Mouse (Mus musculus) intestine, embryonic 14.5 days (tissue): ENCODE measurements around the gene Abca4. TPM values are rescaled to one million over a fixed set of nuclear protein-coding genes. Genes with fewer than 3 reads are reported as not detected.

Experiments
- ATAC-seq: fragments of 200-750 bp; cut with Nextera tagmentation; replicated peaks from 2 replicates; pipeline ENCODE4 v1.8.0; 2017; ENCODE audit warnings: low read depth, moderate number of reproducible peaks, moderate TSS enrichment, moderate library complexity; ENCODE audit not compliant: low FRiP score, low TSS enrichment
- DNase-seq: peaks from one replicate; pipeline ENCODE4 v3.0.0-alpha.2; 2018; ENCODE audit warnings: low spot score
- H3K27ac ChIP-seq: fragments of 300-500 bp; sonication (generic); 2 replicates; pipeline ENCODE4 v1.5.1; 2014; ENCODE audit warnings: low read depth, mild to moderate bottlenecking, control low read depth
- H3K27me3 ChIP-seq: fragments of 300-500 bp; sonication (generic); replicated peaks from 2 replicates; pipeline ENCODE4 v1.6.1; 2014; ENCODE audit warnings: low read length, control low read depth; ENCODE audit not compliant: control insufficient read depth, insufficient read depth
- H3K36me3 ChIP-seq: fragments of 300-500 bp; sonication (generic); 2 replicates; pipeline ENCODE4 v1.6.1; 2014; ENCODE audit warnings: low read length, control low read depth; ENCODE audit not compliant: control insufficient read depth, insufficient read depth
- H3K4me1 ChIP-seq: fragments of 300-500 bp; sonication (generic); replicated peaks from 2 replicates; pipeline ENCODE4 v1.6.1; 2014; ENCODE audit warnings: low read length, control low read depth, mixed read lengths; ENCODE audit not compliant: control insufficient read depth, insufficient read depth
- H3K4me2 ChIP-seq: fragments of 300-500 bp; sonication (generic); 2 replicates; pipeline ENCODE4 v1.6.1; 2014; ENCODE audit warnings: low read length
- H3K4me3 ChIP-seq: fragments of 300-500 bp; sonication (generic); 2 replicates; pipeline ENCODE4 v1.5.1; 2014; ENCODE audit warnings: low read depth, low read length, control low read depth, mixed read lengths
- H3K9ac ChIP-seq: fragments of 300-500 bp; sonication (generic); 2 replicates; pipeline ENCODE4 v1.6.1; 2014; ENCODE audit warnings: mild to moderate bottlenecking, low read length
- H3K9me3 ChIP-seq: fragments of 300-500 bp; sonication (generic); 2 replicates; pipeline ENCODE4 v1.6.1; 2016; ENCODE audit warnings: low read length, control low read depth; ENCODE audit not compliant: control insufficient read depth
- WGBS: fragments of 180-500 bp; shearing (Covaris S2); extraction: QIAGEN DNeasy Blood & Tissue Kit; methylation state at CpG from one replicate; pipeline ENCODE4 v1.1.7; 2014; 5-methylcytosine and 5-hydroxymethylcytosine counted together
- polyA plus RNA-seq: library from polyadenylated mRNA; unstranded; fragments of >200 nt; fragmentation: Nextera tagmentation; extraction: Ambion mirVana; gene quantifications from 2 replicates; pipeline ENCODE4 v1.2.1, GENCODE M21; 2014

The Abca4 gene
- polyA plus RNA-seq, 1 experiment from 2014 or later = 0.99 TPM

DNA sequence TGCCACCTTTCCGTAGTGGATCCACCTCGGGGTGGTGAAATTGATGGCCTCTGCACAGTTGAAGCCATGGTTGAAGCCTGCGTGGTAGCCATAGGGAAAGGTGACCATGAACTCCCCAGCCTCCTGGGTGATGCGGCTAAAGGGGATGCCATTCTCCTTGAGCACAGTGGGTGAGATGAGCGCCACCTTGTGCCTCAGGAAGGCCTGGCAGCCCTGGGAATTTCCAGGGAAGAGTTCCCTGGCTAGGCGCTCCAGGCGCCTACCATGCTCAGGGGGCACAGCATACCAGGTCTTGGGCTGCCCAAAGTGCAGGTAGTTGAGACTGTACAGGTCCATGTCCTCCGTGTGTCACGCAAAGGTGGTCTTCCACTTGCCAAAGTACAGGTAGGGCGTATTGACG is 139.9 kb downstream of the Abca4 start:
- Histone ChIP-seq H3K9me3 (no peaks in the 10 kb centered on the region), H3K4me3 (no peak overlapping the region), H3K27ac (no peak overlapping the region), H3K36me3 (no peaks in the 10 kb centered on the region), H3K4me2 (no peak overlapping the region), H3K27me3 (no peaks in the 10 kb centered on the region), H3K9ac (no peak overlapping the region), H3K4me1 (no peaks in the 10 kb centered on the region)
- WGBS = 64% methylated on average over 11 of the region's 11 CpGs
- ATAC-seq (no peak), DNase-seq (no peak)

DNA sequence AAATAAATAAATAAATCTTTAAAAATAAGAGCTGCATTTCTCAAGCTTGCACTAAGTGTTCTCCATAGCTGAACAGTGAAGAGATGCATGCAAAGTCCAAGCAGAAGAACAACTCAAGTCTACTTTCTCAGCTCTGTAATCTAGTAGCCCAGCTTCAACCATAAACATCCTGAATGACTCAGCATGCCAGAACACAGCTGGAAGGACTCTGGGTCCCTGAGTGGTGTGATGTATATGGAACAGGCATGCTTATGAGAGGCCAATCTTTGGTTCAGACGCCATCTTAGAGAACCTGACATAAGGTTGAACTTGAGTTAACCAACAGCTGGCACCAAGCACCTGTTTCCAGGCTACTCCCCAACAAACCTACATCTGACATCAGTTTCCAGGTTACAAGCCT is 142.7 kb downstream of the Abca4 start:
- no peaks in the 10 kb centered on the region for H3K9me3 ChIP-seq
- no peak overlapping the region for H3K27ac ChIP-seq
- no peaks in the 10 kb centered on the region for H3K27me3 ChIP-seq
- ATAC-seq (no peak), DNase-seq (no peak)
- H3K4me3 ChIP-seq = no peak overlapping the region
- no peaks in the 10 kb centered on the region for H3K4me1 ChIP-seq
- 23% methylated on average over 1 of the region's 1 CpGs for WGBS
- H3K4me2 ChIP-seq = no peak overlapping the region
- H3K36me3 ChIP-seq = no peaks in the 10 kb centered on the region
- no peak overlapping the region for H3K9ac ChIP-seq

GRCm38 (mm10) chr3:122196621-122197298 is 152.5 kb downstream of the Abca4 start:
- no peaks in the 10 kb centered on the region for H3K9me3 ChIP-seq
- no peaks in the 10 kb centered on the region for H3K27me3 ChIP-seq
- no peak overlapping the region for H3K4me2 ChIP-seq
- no peak for ATAC-seq
- H3K4me1 ChIP-seq = no peaks in the 10 kb centered on the region
- no peak overlapping the region for H3K9ac ChIP-seq
- no peak overlapping the region for H3K4me3 ChIP-seq
- DNase-seq = no peak
- no peaks in the 10 kb centered on the region for H3K36me3 ChIP-seq
- H3K27ac ChIP-seq = no peak overlapping the region
- 66% methylated on average over 4 of the region's 4 CpGs for WGBS

GRCm38 (mm10) chr3:122198532-122198931 is 154.3 kb downstream of the Abca4 start:
- Histone ChIP-seq H3K4me1 (0 out of 2 replicates have a peak, but pooled peaks cover 3% of the 10 kb centered on the region), H3K9me3 (no peaks in the 10 kb centered on the region), H3K27me3 (no peaks in the 10 kb centered on the region), H3K36me3 (no peaks in the 10 kb centered on the region), H3K4me3 (no peak overlapping the region), H3K27ac (peak overlapping the region; percentile 27; the same call in 1 of the 2 replicates), H3K9ac (no peak overlapping the region), H3K4me2 (no peak overlapping the region)
- ATAC-seq (no peak), DNase-seq (no peak)
- WGBS = 65% methylated on average over 2 of the region's 2 CpGs

DNA sequence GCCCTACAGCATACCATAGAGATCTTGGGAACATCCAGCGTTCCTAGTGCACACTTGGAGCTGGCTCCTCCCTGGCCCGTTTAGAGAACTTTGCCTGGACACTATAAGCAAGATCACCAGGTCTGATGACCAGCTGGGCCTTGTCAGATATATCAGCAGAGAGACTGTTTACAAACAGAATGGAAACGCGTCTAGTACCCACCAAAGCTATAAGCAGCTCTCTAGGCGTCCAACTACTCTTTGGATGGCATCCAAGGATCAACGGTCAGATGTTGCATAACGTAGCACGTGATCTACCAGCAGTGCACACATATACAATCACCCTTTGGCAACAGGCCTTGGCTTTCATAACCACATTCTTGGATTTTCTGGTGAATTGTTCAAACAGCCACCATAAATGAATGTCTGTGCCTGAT is 154.7 kb downstream of the Abca4 start:
- 49% methylated on average over 8 of the region's 8 CpGs for WGBS
- Histone ChIP-seq H3K9me3 (no peaks in the 10 kb centered on the region), H3K27ac (peak overlapping the region; percentile 27; the same call in 1 of the 2 replicates), H3K27me3 (no peaks in the 10 kb centered on the region), H3K4me3 (no peak overlapping the region), H3K9ac (no peak overlapping the region), H3K36me3 (no peaks in the 10 kb centered on the region), H3K4me1 (0 out of 2 replicates have a peak, but pooled peaks cover 3% of the 10 kb centered on the region), H3K4me2 (no peak overlapping the region)
- ATAC-seq (peak; percentile 23; the same call in 1 of the 2 replicates), DNase-seq (peak; percentile 63)

GRCm38 (mm10) chr3:122199600-122199999 is 155.4 kb downstream of the Abca4 start:
- Histone ChIP-seq H3K4me3 (no peak overlapping the region), H3K9me3 (no peaks in the 10 kb centered on the region), H3K9ac (no peak overlapping the region), H3K4me2 (no peak overlapping the region), H3K4me1 (0 out of 2 replicates have a peak, but pooled peaks cover 3% of the 10 kb centered on the region), H3K27me3 (no peaks in the 10 kb centered on the region), H3K27ac (no peak overlapping the region), H3K36me3 (no peaks in the 10 kb centered on the region)
- WGBS = 90% methylated on average over 4 of the region's 4 CpGs
- DNase-seq (no peak), ATAC-seq (no peak)

DNA sequence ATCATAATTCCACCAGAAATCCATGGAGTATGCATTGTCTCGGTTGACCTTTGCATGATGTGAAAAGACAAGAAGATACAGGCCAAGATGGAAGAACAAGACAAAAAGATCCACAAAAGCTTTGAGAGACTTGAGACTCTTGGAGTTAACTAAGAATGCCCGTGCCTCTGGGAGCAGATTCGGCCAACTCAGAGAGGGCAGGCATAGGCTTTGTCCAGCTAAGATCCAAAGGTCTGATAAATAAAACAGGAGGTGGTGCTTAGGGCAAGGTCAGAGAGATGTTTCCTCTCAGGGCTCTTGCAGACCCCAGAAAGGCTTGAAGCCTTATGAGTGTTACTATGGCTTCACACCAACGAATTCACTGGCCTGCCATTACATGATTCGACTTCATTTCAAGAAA is 155.8 kb downstream of the Abca4 start:
- 90% methylated on average over 5 of the region's 5 CpGs for WGBS
- no peaks in the 10 kb centered on the region for H3K9me3 ChIP-seq
- H3K27me3 ChIP-seq = no peaks in the 10 kb centered on the region
- H3K4me1 ChIP-seq = 0 out of 2 replicates have a peak, but pooled peaks cover 3% of the 10 kb centered on the region
- no peak overlapping the region for H3K27ac ChIP-seq
- DNase-seq (no peak), ATAC-seq (no peak)
- H3K4me3 ChIP-seq = no peak overlapping the region
- H3K9ac ChIP-seq = no peak overlapping the region
- no peak overlapping the region for H3K4me2 ChIP-seq
- no peaks in the 10 kb centered on the region for H3K36me3 ChIP-seq

- WGBS = 61% methylated on average over 5 of the region's 5 CpGs
- H3K36me3 ChIP-seq = no peaks in the 10 kb centered on the region
- H3K4me2 ChIP-seq = no peak overlapping the region
- no peaks in the 10 kb centered on the region for H3K9me3 ChIP-seq
- ATAC-seq (no peak), DNase-seq (no peak)
- no peak overlapping the region for H3K4me3 ChIP-seq
- H3K27me3 ChIP-seq = no peaks in the 10 kb centered on the region
- H3K27ac ChIP-seq = no peak overlapping the region
- H3K9ac ChIP-seq = no peak overlapping the region
- H3K4me1 ChIP-seq = 0 out of 2 replicates have a peak, but pooled peaks cover 3% of the 10 kb centered on the region
Measured at GRCm38 (mm10) chr3:122200447-122200846, 156.2 kb downstream of the Abca4 start.

DNA sequence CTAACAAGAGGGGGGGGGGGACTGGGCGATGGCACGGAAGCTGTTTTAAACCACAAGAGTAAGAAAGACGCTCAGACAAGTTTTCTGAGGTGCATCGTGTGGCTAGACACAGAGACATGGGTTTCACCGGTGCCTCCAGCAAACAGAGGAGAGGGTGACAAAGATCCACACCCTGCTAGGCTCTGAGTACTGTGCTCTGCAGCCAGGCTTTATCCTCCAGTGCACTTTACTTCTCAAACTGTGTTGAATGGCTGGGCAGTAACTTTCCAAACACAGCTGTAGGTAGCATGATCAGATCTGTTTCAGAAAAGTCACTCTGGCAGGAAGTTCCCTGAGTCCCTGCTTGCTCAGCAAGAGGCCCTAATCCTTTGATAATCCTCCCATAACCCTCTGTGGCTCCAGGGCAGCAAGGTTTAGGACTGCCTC is 158.1 kb downstream of the Abca4 start:
- Histone ChIP-seq H3K4me2 (no peak overlapping the region), H3K36me3 (no peaks in the 10 kb centered on the region), H3K9ac (no peak overlapping the region), H3K9me3 (no peaks in the 10 kb centered on the region), H3K4me3 (no peak overlapping the region), H3K27ac (no peak overlapping the region), H3K27me3 (no peaks in the 10 kb centered on the region), H3K4me1 (0 out of 2 replicates have a peak, but pooled peaks cover 3% of the 10 kb centered on the region)
- DNase-seq (no peak), ATAC-seq (no peak)
- 47% methylated on average over 5 of the region's 5 CpGs for WGBS
